Mouse (Mus musculus): Measurements from ENCODE around the gene Dbndd2.

DNA sequence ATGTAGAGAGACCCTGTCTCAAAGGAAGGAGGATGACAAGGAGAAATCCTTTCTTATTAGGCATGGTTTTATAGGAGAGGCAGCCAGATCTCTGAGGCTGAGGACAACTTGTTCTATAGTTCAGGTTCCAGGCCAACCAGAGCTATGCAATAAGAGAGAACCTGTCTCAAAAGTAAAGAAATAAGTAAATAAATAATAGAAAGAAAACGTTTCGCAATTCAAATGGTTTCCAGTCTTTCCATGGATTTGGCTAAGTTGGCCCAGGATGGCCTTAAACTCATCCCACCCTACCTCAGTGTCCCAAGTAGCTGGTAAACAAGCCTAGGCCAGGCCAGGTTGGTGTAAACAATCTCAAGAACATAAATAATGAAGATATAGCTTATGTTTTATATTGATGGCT lies 41.2 kb upstream of the Dbndd2 start:
- TF ChIP-seq CTCF (IDR thresholded peaks at IDR 0.05; ENCODE audit: low read depth, low read length) (no peak), TAL1 (conservative IDR thresholded peaks at IDR 0.05; ENCODE audit: low read depth, low read length) (no peak), GATA1 (IDR thresholded peaks at IDR 0.05; ENCODE audit: borderline replicate concordance, low read length) (no peak), POLR2AphosphoS5 (IDR thresholded peaks at IDR 0.05; ENCODE audit: insufficient replicate concordance, low read depth, low read length) (no peak), GATA2 (IDR thresholded peaks at IDR 0.05; ENCODE audit: borderline replicate concordance, low read depth, low read length) (no peak)

Data from G1E (cell line).